Mouse (Mus musculus): ENCODE measurements around the gene AC170998.1.
"Not testable (repeated sequence)": the region's sequence is repeated elsewhere in the genome, so short reads cannot be mapped to it uniquely, and the experiment has no call there.

AC170998.1 gene

GRCm38 (mm10) chr17:28707136-28707627 is 18.7 kb upstream of the AC170998.1 start:
- DNase-seq (ENCODE audit: low read depth): peak; percentile 69

GRCm38 (mm10) chr17:28707816-28708215 is 18.1 kb upstream of the AC170998.1 start:
- DNase-seq (ENCODE audit: low read depth): no peak

GRCm38 (mm10) chr17:28708989-28709388 is 16.9 kb upstream of the AC170998.1 start:
- DNase-seq (ENCODE audit: low read depth): peak; percentile 82

DNA sequence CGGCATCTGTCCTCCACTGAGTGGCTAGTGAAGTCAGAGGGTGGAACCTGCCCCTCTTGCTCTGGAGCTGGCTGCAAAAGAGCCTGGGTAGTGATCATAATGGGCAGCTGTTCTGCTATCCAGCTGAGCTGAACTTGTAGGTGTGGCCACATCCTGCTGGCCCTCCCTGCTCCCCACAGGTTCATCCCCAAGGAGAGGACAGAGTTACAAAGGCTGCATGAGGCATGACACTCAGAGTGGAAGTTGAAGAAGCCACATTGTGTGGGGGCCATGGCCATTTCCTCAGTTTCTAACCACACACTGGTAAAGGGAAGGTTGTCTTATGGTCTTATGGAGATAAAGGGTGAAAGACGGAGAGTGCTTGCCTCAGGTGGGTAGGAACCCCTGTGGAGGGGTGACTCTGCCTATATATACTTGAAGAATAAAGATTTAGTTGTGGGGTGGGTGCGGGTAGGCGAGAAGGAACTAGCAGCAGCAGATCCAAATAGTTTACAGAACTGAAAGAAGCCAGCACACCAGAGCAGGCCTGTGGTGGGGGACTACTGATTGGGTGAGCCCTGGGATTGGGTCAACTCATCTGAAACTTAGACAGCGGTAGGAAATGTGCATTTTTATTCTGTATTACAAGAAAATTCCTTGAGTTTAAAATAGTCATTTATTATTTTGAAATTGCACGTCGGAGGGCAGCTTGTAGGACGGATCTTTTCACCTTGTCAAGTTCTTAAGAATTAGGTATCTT is 16.2 kb upstream of the AC170998.1 start:
- peak; percentile 83 for DNase-seq (ENCODE audit: low read depth)

GRCm38 (mm10) chr17:28710291-28710688 is 15.6 kb upstream of the AC170998.1 start:
- no peak for DNase-seq (ENCODE audit: low read depth)

- no peak for DNase-seq (ENCODE audit: low read depth)
Observed at GRCm38 (mm10) chr17:28711237-28711636, 14.6 kb upstream of the AC170998.1 start.

DNA sequence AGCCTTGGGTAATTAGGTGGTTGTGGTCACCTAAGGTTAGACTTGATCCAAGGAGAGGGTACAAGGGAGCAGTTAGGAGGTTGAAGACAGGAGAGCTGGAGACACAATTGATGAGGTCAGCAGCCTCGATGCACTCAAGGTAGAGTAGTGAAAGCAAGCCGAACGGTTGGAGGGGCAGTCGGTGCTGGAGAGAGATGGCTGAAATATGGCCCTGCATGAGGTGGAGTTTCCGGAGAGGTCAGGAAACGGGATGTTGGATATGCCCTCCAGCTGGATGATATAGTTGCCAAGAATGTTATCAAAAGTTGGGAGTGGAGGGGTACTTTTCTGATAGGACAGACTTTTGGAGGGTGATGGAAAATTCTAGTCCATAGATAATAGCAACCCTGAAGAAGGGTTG is 13.6 kb upstream of the AC170998.1 start:
- no peak for DNase-seq (ENCODE audit: low read depth)

DNA sequence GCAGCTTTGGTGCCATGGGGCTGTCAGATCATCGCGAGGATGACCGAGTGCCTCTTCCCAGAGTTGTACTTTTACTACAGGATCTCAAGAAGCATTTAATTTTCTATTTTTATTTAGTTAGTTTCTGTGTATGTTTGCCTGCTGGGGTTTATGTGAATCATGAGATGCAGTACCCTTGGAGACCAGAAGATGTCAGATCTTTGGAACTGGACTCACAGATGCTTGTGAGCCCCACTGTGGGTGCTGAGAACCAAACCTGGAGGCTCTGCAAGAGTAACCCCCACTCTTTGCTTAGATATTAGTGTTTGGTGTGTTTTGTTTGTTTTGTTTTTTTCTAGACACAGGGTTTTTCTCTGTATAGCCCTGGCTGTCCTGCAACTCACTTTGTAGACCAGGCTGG is 11.9 kb upstream of the AC170998.1 start:
- peak; percentile 32 for DNase-seq (ENCODE audit: low read depth)

- DNase-seq (ENCODE audit: low read depth): no peak
Observed at GRCm38 (mm10) chr17:28715832-28716548, 9.9 kb upstream of the AC170998.1 start.

DNA sequence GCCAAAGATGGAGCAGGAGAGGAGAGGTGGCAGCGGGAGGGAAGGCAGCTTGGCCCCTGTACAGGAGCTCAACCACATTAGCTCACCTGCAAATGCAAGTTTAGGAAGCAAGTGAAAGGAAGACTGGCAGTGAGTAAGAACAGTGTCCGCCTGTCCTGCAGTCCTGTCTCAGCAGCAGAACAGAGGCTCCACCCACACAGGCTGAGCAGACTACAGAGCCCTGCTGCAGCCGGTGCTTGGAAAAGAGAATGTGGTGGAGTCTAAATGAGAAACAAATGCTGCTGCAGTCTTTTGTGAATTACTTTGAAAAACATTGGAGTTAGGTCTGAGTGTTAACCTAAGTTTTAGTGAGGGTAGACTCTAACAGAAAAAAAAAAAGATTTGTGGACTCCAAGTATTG is 8.3 kb upstream of the AC170998.1 start:
- no peak for DNase-seq (ENCODE audit: low read depth)

DNA sequence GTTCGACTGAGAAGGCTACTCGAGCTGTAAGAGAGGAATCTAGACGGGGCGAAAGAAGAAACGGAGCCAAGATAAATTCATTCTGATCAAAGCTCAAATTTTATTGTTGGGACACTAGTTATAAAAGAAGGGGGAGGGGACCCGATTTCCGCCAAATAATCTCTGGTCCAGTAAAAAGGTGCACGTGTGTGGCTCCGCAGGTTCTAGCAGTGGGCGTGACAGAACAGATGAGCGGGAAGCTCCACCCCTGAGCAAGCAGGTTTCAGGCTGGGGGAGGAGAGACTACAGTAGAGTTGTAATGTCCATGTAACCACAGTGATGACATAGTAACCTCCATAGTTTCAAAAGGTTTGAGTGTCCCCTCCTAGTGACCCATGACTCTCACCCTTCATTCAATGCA is 1.6 kb downstream of the AC170998.1 start:
- not testable (repeated sequence) for DNase-seq (ENCODE audit: low read depth)

GRCm38 (mm10) chr17:28735317-28736105 is 9.6 kb downstream of the AC170998.1 start:
- DNase-seq (ENCODE audit: low read depth): peak; percentile 86

- DNase-seq (ENCODE audit: low read depth): peak; percentile 96
Observed at GRCm38 (mm10) chr17:28736486-28736885, 10.6 kb downstream of the AC170998.1 start.

DNA sequence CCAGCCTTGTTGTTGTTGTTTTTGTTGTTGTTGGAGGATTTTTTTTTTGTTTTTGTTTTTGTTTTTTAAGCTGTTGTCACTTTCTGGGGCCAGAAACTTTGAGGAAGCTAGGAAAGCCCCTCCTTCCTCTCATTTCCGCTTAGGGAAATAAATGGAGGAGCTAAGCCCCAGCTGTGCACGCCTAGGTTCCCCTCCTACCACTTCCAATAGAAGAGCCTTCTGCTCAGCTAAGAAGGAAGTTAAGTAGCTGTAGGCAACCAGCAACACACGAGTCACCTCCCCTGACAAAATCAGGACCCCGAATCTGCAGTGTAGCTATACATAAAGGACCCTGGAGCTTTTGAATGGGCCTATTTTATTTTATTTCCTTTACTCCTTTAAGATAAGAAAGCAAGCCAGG is 12.1 kb downstream of the AC170998.1 start:
- DNase-seq (ENCODE audit: low read depth): no peak

DNA sequence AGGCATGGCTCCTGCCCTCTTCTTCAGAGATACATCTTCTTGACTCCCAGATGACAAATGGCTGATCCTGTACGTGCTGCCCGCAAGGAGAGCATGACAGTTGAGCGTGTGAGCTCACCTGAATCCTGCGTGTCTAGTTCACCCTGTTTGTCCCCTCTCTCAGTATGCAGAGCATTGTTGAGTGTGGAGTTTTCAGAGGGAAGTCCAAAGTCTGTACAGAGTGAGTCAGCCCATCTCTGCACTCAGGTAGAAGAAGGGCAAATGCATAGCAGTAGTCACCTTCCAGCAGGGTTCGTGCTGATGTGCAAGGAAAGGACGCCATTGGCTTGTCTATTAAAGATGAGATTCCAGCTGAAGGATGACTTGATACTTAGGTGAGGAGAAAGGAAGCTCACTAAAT is 13.4 kb downstream of the AC170998.1 start:
- DNase-seq (ENCODE audit: low read depth): no peak

GRCm38 (mm10) chr17:28743145-28743866 is 17.4 kb downstream of the AC170998.1 start:
- DNase-seq (ENCODE audit: low read depth): no peak

DNA sequence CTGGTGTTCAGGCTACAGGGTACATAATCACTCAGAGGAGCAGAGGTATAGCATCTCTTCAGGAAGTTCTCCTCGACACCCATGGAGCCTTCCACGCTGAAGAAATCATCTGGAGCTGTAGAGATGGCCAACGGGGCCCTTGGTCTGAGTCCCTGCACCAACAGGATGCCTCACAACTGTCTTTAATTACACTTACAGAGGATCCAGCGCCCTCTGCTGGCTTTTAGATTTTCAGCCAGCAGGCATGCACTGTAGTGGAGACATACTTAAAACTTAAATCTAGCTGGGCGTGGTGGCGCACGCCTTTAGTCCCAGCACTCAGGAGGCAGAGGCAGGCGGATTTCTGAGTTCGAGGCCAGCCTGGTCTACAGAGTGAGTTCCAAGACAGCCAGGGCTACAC is 18.0 kb downstream of the AC170998.1 start:
- DNase-seq (ENCODE audit: low read depth): peak; percentile 63

GRCm38 (mm10) chr17:28745773-28746172 is 19.9 kb downstream of the AC170998.1 start:
- no peak for DNase-seq (ENCODE audit: low read depth)

DNA sequence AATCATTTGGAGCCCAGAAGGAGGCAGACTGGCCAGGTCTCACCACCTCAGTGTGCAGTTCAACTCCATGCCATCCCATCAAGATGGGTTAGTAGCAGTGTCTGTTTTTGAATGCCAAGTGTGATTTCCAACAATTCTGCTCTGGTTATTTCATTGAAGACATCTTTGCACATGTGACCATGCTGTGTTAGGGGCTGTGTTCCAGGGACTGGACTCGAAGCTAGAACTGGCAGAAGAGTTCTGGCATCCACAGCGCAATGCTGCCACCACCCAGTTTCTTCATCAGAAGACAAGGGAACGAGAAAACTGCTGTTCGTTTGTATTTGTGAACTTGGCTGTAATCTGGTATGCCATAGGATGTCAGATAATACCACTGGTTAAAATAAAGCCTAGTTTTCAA is 22.1 kb downstream of the AC170998.1 start:
- no peak for DNase-seq (ENCODE audit: low read depth)

DNA sequence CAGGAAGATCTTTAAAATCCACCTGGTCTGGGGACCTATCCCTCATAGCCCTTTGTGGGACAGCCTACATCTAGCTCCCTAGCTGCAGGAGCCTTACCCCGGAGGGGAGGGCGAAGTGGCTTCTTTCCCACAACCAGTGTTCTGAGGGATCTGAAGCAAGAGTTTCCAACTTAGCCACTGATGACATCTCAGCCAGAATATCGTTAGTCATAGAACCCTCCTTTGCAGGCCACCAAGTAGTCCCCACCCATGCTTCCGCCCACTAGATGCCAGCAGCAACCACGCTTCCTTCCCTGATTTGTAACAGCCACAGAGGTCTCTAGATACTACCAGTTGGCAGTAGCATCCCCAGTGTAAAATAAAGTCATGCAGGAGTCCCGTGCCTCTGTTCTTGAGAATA is 24.7 kb downstream of the AC170998.1 start:
- peak; percentile 98 for DNase-seq (ENCODE audit: low read depth)

DNA sequence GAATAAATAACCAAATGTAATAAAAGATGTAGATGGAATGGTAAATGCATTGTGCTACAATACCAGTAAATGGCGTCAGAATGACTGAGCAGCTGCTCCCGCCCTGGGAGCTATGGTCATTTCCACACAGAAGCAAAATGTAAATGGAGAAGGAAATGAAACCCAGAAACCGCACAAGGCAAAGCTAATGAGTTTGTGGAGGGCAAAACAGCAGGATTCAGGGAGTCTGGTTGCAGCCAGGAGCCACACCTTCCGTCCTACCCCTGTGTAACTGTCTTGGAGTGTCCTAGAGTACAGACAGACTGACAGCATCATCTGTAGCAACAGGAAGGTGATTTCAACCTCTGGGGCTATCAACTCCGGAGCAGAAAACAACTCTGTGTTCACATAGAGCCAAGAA is 30.6 kb downstream of the AC170998.1 start:
- DNase-seq (ENCODE audit: low read depth): no peak

DNA sequence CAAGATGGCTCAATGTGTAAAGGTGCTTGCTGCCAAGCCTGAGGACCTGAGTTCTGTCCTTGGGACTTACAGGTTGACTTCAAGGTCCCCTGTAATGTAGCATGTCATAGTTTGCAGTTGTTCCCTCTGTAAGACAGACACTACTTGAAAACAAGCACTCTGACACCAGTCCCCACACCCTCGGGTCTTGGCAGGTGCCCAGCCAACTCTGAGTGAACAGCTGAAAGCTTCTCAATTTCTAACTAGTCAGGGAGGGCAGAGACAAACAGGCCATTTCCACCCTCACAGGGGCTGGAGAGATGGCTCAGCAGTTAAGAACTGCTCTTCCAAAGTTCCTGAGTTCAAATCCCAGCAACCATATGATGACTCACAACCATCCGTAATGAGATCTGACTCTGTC is 31.6 kb downstream of the AC170998.1 start:
- DNase-seq (ENCODE audit: low read depth): no peak

Data from 416B (cell line).